Mouse (Mus musculus) 416B (cell line): ENCODE data around the gene Kiz.
A peak's percentile ranks its signal among the peaks of the same experiment; 100 is the strongest.

Experiments
- DNase-seq: peaks from one replicate; pipeline ENCODE4 v3.0.0; 2011; ENCODE audit warnings: low read depth

The Kiz gene

GRCm38 (mm10) chr2:146865781-146866180 is 10.1 kb downstream of the Kiz start:
- no peak for DNase-seq

- no peak for DNase-seq
Observed at GRCm38 (mm10) chr2:146871300-146872269, 15.9 kb downstream of the Kiz start.

GRCm38 (mm10) chr2:146872697-146873096 is 17.0 kb downstream of the Kiz start:
- peak; percentile 67 for DNase-seq

- no peak for DNase-seq
Observed at GRCm38 (mm10) chr2:146873881-146874441, 18.3 kb downstream of the Kiz start.

- DNase-seq: no peak
Observed at GRCm38 (mm10) chr2:146877423-146878098, 21.9 kb downstream of the Kiz start.

GRCm38 (mm10) chr2:146881623-146882022 is 26.0 kb downstream of the Kiz start:
- DNase-seq: no peak

- DNase-seq: no peak
Observed at GRCm38 (mm10) chr2:146884291-146884855, 28.7 kb downstream of the Kiz start.

GRCm38 (mm10) chr2:146888786-146889414 is 33.2 kb downstream of the Kiz start:
- DNase-seq: no peak

GRCm38 (mm10) chr2:146898977-146899376 is 43.3 kb downstream of the Kiz start:
- peak; percentile 23 for DNase-seq

- no peak for DNase-seq
Observed at GRCm38 (mm10) chr2:146916085-146916484, 60.4 kb downstream of the Kiz start.

- DNase-seq: no peak
Observed at GRCm38 (mm10) chr2:146917770-146918169, 62.1 kb downstream of the Kiz start.

- no peak for DNase-seq
Observed at GRCm38 (mm10) chr2:146920375-146921160, 64.9 kb downstream of the Kiz start.

GRCm38 (mm10) chr2:146925296-146925695 is 69.6 kb downstream of the Kiz start:
- DNase-seq: no peak

- DNase-seq: no peak
Observed at GRCm38 (mm10) chr2:146925846-146926245, 70.2 kb downstream of the Kiz start.

GRCm38 (mm10) chr2:146948223-146948776 is 92.6 kb downstream of the Kiz start:
- DNase-seq: no peak

- DNase-seq: no peak
Observed at GRCm38 (mm10) chr2:146956366-146956765, 100.7 kb downstream of the Kiz start.

- no peak for DNase-seq
Observed at GRCm38 (mm10) chr2:146958398-146958911, 102.8 kb downstream of the Kiz start.

- DNase-seq: peak; percentile 87
Observed at GRCm38 (mm10) chr2:146958951-146959821, 103.5 kb downstream of the Kiz start.

- DNase-seq: no peak
Observed at GRCm38 (mm10) chr2:146975024-146975423, 119.4 kb downstream of the Kiz start.
